Mouse (Mus musculus): ENCODE measurements around the gene Srprb. TPM values are rescaled to one million over a fixed set of nuclear protein-coding genes. Genes with fewer than 3 reads are reported as not detected.

Srprb gene
- polyA plus RNA-seq, 1 experiment from 2014 or later = 59.4 TPM

DNA sequence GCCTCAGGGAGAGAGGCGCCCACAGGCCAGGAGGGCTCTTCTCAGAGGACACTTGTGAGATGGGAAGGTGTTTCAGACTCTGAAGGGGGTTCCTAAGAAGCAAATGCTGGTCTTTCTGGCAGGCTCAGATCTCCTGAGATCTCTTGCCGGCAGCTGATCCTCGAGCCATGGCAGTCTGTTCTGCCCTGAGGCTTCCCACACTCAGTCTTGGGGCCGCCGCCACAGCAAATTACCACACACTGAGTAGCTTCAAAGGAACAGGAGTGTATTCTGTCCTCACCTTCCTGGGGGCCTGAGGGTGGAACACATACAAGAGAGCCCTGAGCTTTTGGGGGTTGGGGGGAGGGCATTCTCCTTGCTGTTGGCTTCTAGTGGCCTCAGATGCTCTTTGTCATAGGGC lies 56.6 kb downstream of the Srprb start:
- DNase-seq (ENCODE audit: low spot score) = no peak
- Histone ChIP-seq H3K4me2 (ENCODE audit: low read depth, low read length, severe bottlenecking) (no peak overlapping the region), H3K4me1 (replicated peaks; ENCODE audit: control insufficient read depth, insufficient read depth, low read length) (peaks cover 16% of the 10 kb centered on the region; the same call in 1 of the 2 replicates), H3K4me3 (ENCODE audit: low read depth, low read length) (no peak overlapping the region), H3K9me3 (ENCODE audit: control insufficient read depth, low read length) (no peaks in the 10 kb centered on the region), H3K27me3 (ENCODE audit: control insufficient read depth, insufficient read depth, low read length) (no peaks in the 10 kb centered on the region), H3K9ac (ENCODE audit: low read length) (peak overlapping the region; percentile 29), H3K27ac (ENCODE audit: low read depth, low read length) (peak overlapping the region; percentile 41; the same call in 1 of the 2 replicates), H3K36me3 (ENCODE audit: control insufficient read depth, insufficient read depth, low read length) (no peaks in the 10 kb centered on the region)
- WGBS = 52% methylated on average over 5 of the region's 5 CpGs
- ATAC-seq (replicated peaks; ENCODE audit: low FRiP score) = no peak

DNA sequence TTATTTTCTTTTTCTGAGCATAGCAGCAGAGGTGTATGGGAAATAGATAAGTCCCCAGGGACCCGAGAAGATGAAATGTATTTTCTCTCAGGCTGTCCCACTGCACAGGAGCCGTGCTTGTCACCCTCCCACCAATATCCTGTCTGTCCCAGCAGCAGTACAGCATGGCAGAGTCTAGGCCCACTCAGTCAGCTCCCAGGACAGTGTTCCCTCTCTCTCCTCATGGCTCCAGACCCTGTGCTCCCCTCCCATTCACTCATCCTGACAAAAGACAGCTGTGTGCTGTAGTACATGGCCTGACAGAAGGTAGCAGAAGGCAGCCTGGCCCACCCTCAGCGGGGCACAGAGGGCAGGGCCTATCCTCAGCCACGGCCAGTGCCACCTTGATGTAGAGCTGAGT lies 58.1 kb downstream of the Srprb start:
- H3K27ac ChIP-seq (ENCODE audit: low read depth, low read length) = no peak overlapping the region
- H3K36me3 ChIP-seq (ENCODE audit: control insufficient read depth, insufficient read depth, low read length) = no peaks in the 10 kb centered on the region
- no peak overlapping the region for H3K4me3 ChIP-seq (ENCODE audit: low read depth, low read length)
- WGBS = 80% methylated on average over 4 of the region's 4 CpGs
- ATAC-seq (replicated peaks; ENCODE audit: low FRiP score) (no peak), DNase-seq (ENCODE audit: low spot score) (no peak)
- H3K9me3 ChIP-seq (ENCODE audit: control insufficient read depth, low read length) = no peaks in the 10 kb centered on the region
- H3K4me1 ChIP-seq (replicated peaks; ENCODE audit: control insufficient read depth, insufficient read depth, low read length) = peaks cover 16% of the 10 kb centered on the region; the same call in 1 of the 2 replicates
- no peak overlapping the region for H3K4me2 ChIP-seq (ENCODE audit: low read depth, low read length, severe bottlenecking)
- no peaks in the 10 kb centered on the region for H3K27me3 ChIP-seq (ENCODE audit: control insufficient read depth, insufficient read depth, low read length)
- no peak overlapping the region for H3K9ac ChIP-seq (ENCODE audit: low read length)

GRCm38 (mm10) chr9:103141266-103141665 lies 60.7 kb downstream of the Srprb start:
- Histone ChIP-seq H3K9ac (ENCODE audit: low read length) (no peak overlapping the region), H3K4me3 (ENCODE audit: low read depth, low read length) (no peak overlapping the region), H3K4me1 (replicated peaks; ENCODE audit: control insufficient read depth, insufficient read depth, low read length) (peaks cover 8% of the 10 kb centered on the region; the same call in 1 of the 2 replicates), H3K36me3 (ENCODE audit: control insufficient read depth, insufficient read depth, low read length) (no peaks in the 10 kb centered on the region), H3K27ac (ENCODE audit: low read depth, low read length) (no peak overlapping the region), H3K27me3 (ENCODE audit: control insufficient read depth, insufficient read depth, low read length) (no peaks in the 10 kb centered on the region), H3K4me2 (ENCODE audit: low read depth, low read length, severe bottlenecking) (no peak overlapping the region), H3K9me3 (ENCODE audit: control insufficient read depth, low read length) (no peaks in the 10 kb centered on the region)
- DNase-seq (ENCODE audit: low spot score) = no peak
- no peak for ATAC-seq (replicated peaks; ENCODE audit: low FRiP score)
- WGBS = 93% methylated on average over 7 of the region's 7 CpGs

DNA sequence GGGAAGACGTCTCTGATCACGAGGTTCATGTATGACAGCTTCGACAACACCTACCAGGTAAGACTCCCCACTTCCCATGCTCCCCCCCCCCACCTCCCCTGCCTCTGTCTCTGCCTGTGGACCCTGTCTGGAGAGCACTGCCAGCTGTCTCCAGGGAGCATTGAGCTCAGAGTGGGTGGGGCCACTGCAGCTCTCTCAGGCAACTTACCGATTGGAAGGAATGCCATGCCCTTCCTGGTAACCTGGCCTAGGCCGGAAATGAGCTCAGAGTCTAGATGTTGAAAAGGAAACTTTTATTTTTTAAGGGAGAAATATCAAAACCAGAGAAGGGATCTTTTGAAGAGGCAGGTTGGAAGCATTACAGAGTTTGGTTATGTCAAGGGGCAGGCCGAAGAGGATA lies 61.6 kb downstream of the Srprb start:
- DNase-seq (ENCODE audit: low spot score) (no peak), ATAC-seq (replicated peaks; ENCODE audit: low FRiP score) (no peak)
- H3K4me3 ChIP-seq (ENCODE audit: low read depth, low read length) = no peak overlapping the region
- no peaks in the 10 kb centered on the region for H3K36me3 ChIP-seq (ENCODE audit: control insufficient read depth, insufficient read depth, low read length)
- H3K27me3 ChIP-seq (ENCODE audit: control insufficient read depth, insufficient read depth, low read length) = no peaks in the 10 kb centered on the region
- H3K9me3 ChIP-seq (ENCODE audit: control insufficient read depth, low read length) = no peaks in the 10 kb centered on the region
- no peak overlapping the region for H3K9ac ChIP-seq (ENCODE audit: low read length)
- no peak overlapping the region for H3K4me2 ChIP-seq (ENCODE audit: low read depth, low read length, severe bottlenecking)
- H3K27ac ChIP-seq (ENCODE audit: low read depth, low read length) = no peak overlapping the region
- H3K4me1 ChIP-seq (replicated peaks; ENCODE audit: control insufficient read depth, insufficient read depth, low read length) = peaks cover 5% of the 10 kb centered on the region; the same call in 1 of the 2 replicates
- 90% methylated on average over 6 of the region's 6 CpGs for WGBS

DNA sequence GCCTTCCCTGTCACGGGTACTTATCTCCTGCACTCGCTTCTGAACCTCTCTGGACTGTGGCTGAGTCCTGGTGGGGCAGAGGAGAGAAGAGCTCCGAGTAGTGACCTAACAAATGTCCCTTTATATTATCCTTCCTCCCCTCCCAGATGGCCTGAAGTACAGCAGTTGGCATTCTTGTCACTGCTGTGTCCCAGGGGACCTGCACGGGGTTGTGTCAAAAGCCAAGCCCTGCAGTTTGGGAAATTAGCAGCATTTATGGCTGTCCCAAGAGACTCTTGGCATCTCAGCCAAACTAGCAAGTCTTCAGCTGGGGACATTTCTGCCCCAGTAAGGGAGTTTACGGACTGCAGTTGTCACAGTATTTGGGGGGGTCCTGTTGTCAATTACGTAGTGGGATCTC lies 62.5 kb downstream of the Srprb start:
- Histone ChIP-seq H3K27me3 (ENCODE audit: control insufficient read depth, insufficient read depth, low read length) (no peaks in the 10 kb centered on the region), H3K9me3 (ENCODE audit: control insufficient read depth, low read length) (no peaks in the 10 kb centered on the region), H3K36me3 (ENCODE audit: control insufficient read depth, insufficient read depth, low read length) (no peaks in the 10 kb centered on the region), H3K4me2 (ENCODE audit: low read depth, low read length, severe bottlenecking) (no peak overlapping the region), H3K4me3 (ENCODE audit: low read depth, low read length) (no peak overlapping the region), H3K9ac (ENCODE audit: low read length) (no peak overlapping the region), H3K4me1 (replicated peaks; ENCODE audit: control insufficient read depth, insufficient read depth, low read length) (no peaks in the 10 kb centered on the region), H3K27ac (ENCODE audit: low read depth, low read length) (no peak overlapping the region)
- ATAC-seq (replicated peaks; ENCODE audit: low FRiP score) (no peak), DNase-seq (ENCODE audit: low spot score) (no peak)
- 81% methylated on average over 6 of the region's 6 CpGs for WGBS

Other genes starting within 250 kb of the Srprb start
- 0.36 and 0.55 TPM in 2 replicates for gene Slco2a1, start 213.4 kb downstream of the Srprb start, polyA plus RNA-seq (2014; fragmentation: Nextera tagmentation; extraction: Ambion mirVana)
- gene Rab6b, start 90.3 kb downstream of the Srprb start, polyA plus RNA-seq (2014; fragmentation: Nextera tagmentation; extraction: Ambion mirVana) = 12.5 and 13.6 TPM in 2 replicates
- 3.0 TPM in 1 of 2 replicates, not detected in the other for gene Gm20425, start 28.2 kb upstream of the Srprb start, polyA plus RNA-seq (2014; fragmentation: Nextera tagmentation; extraction: Ambion mirVana)
- 11.6 and 15.6 TPM in 2 replicates for gene Trf, start 28.3 kb upstream of the Srprb start, polyA plus RNA-seq (2014; fragmentation: Nextera tagmentation; extraction: Ambion mirVana)
- 2.5 and 2.9 TPM in 2 replicates for gene 1300017J02Rik, start 102.9 kb upstream of the Srprb start, polyA plus RNA-seq (2014; fragmentation: Nextera tagmentation; extraction: Ambion mirVana)
- 107 and 119 TPM in 2 replicates for gene Topbp1, start 103.1 kb upstream of the Srprb start, polyA plus RNA-seq (2014; fragmentation: Nextera tagmentation; extraction: Ambion mirVana)
- gene Cdv3, start 163.7 kb upstream of the Srprb start, polyA plus RNA-seq (2014; fragmentation: Nextera tagmentation; extraction: Ambion mirVana) = 150 and 153 TPM in 2 replicates

Data from forebrain, embryonic 11.5 days (tissue).